Mouse (Mus musculus) liver, adult 2 months (tissue): ENCODE data around the gene Tssk3. TPM values are rescaled to one million over a fixed set of nuclear protein-coding genes. Genes with fewer than 3 reads are reported as not detected.

Source experiments
- DNase-seq: peaks from one replicate; pipeline ENCODE4 v3.0.0-alpha.2; 2011; ENCODE audit warnings: low read depth, low spot score; ENCODE audit errors: extremely low read depth
- H3K27ac ChIP-seq: fragments of 200-500 bp; replicated peaks from 2 replicates; pipeline ENCODE4 v1.5.1; 2012; ENCODE audit warnings: low read depth, mild to moderate bottlenecking, control low read depth, inconsistent platforms, low read length; ENCODE audit not compliant: insufficient read depth
- H3K27me3 ChIP-seq: fragments of 200-500 bp; 2 replicates; pipeline ENCODE4 v1.6.1; 2012; ENCODE audit warnings: mild to moderate bottlenecking, moderate library complexity, low read length, inconsistent platforms; ENCODE audit not compliant: control insufficient read depth, insufficient read depth
- H3K36me3 ChIP-seq: fragments of 200-500 bp; 2 replicates; pipeline ENCODE4 v1.6.1; 2012; ENCODE audit warnings: low read length, inconsistent platforms; ENCODE audit not compliant: control insufficient read depth, insufficient read depth
- H3K4me1 ChIP-seq: fragments of 200-500 bp; 2 replicates; pipeline ENCODE4 v1.6.1; 2011; ENCODE audit warnings: low read length; ENCODE audit not compliant: control insufficient read depth, insufficient read depth
- H3K4me3 ChIP-seq: fragments of 200-500 bp; 2 replicates; pipeline ENCODE4 v1.5.1; 2011; ENCODE audit warnings: low read depth, mild to moderate bottlenecking, control low read depth, low read length, moderate library complexity; ENCODE audit not compliant: insufficient read depth
- H3K79me2 ChIP-seq: fragments of 200-500 bp; 2 replicates; pipeline ENCODE4 v1.6.1; 2012; ENCODE audit warnings: inconsistent platforms, mild to moderate bottlenecking, low read length, moderate library complexity; ENCODE audit not compliant: control insufficient read depth, insufficient read depth
- H3K9ac ChIP-seq: fragments of 200-500 bp; 2 replicates; pipeline ENCODE4 v1.6.1; 2012; ENCODE audit warnings: low read depth, mild to moderate bottlenecking, control low read depth, inconsistent platforms, low read length
- CTCF ChIP-seq: fragments of 200-500 bp; IDR thresholded peaks from 2 replicates; pipeline ENCODE4 v1.5.1; 2011; ENCODE audit warnings: low read depth, low read length, control low read depth
- POLR2A ChIP-seq: fragments of 200-500 bp; IDR thresholded peaks from 2 replicates; pipeline ENCODE4 v1.6.1; 2011; ENCODE audit warnings: low read length, control low read depth; ENCODE audit not compliant: insufficient read depth; ENCODE audit errors: extremely low read depth
- WGBS: fragments of 180-500 bp; shearing (Covaris S2); methylation state at CpG from one replicate; pipeline ENCODE4 v1.1.7; 2018; 5-methylcytosine and 5-hydroxymethylcytosine counted together
- polyA plus RNA-seq: library from polyadenylated mRNA; depleted of rRNA; stranded (reverse); fragments of >200 nt; gene quantifications from 2 replicates; pipeline ENCODE4 v1.2.3, GENCODE M21; 2012; rRNA removed
- total RNA-seq: library from RNA; depleted of rRNA; stranded (reverse); fragments of >200 nt; gene quantifications from 2 replicates; pipeline ENCODE4 v1.2.3, GENCODE M21; 2014; rRNA removed

The Tssk3 gene
- total and polyA plus RNA-seq, 2 experiments, result not detected

- no peak for DNase-seq
- Histone ChIP-seq H3K27me3 (peaks cover 4% of the 10 kb centered on the region; the same call in 1 of the 2 replicates), H3K4me3 (peak within 1 kb of the TSS; percentile 13; the same call in 1 of the 2 replicates)
Observed at GRCm38 (mm10) chr4:129440340-129441063, 50.3 kb downstream of the Tssk3 start, which contains the start of gene Zbtb8b. Zbtb8b (minus strand) TSS chr4:129440853.

More at GRCm38 (mm10) chr4:129440340-129441063, 50.3 kb downstream of the Tssk3 start, which contains the start of gene Zbtb8b:
- no peak within 1 kb of the TSS for H3K9ac ChIP-seq
- TF ChIP-seq POLR2A (no peak), CTCF (no peak)
- no peaks in the 10 kb centered on the region for H3K4me1 ChIP-seq
- 12% methylated on average over 33 of the region's 33 CpGs for WGBS
- no peaks in the 10 kb centered on the region for H3K36me3 ChIP-seq
- H3K79me2 ChIP-seq, result no peaks in the 10 kb centered on the region
- no peak within 1 kb of the TSS for H3K27ac ChIP-seq

Other genes starting within 250 kb of the Tssk3 start
- gene C77080, start 229.6 kb downstream of the Tssk3 start, total RNA-seq, result 8.9 and 17.9 TPM in 2 replicates
- 46.6 and 60.7 TPM in 2 replicates for gene C77080, start 229.6 kb downstream of the Tssk3 start, polyA plus RNA-seq
- gene Sync, start 203.4 kb downstream of the Tssk3 start, total RNA-seq, result not detected in 2 replicates
- 0.04 and 0.05 TPM in 2 replicates for gene Sync, start 203.4 kb downstream of the Tssk3 start, polyA plus RNA-seq
- gene Rbbp4, start 155.7 kb downstream of the Tssk3 start, total RNA-seq, result 40.3 and 47.2 TPM in 2 replicates
- 15.1 and 17.2 TPM in 2 replicates for gene Rbbp4, start 155.7 kb downstream of the Tssk3 start, polyA plus RNA-seq
- 24.7 and 32.8 TPM in 2 replicates for gene Zbtb8os, start 155.3 kb downstream of the Tssk3 start, total RNA-seq
- gene Zbtb8os, start 155.3 kb downstream of the Tssk3 start, polyA plus RNA-seq, result 14.7 and 16.7 TPM in 2 replicates
- 1.3 and 1.7 TPM in 2 replicates for gene Zbtb8a, start 112.9 kb downstream of the Tssk3 start, total RNA-seq
- 1.6 and 1.7 TPM in 2 replicates for gene Zbtb8a, start 112.9 kb downstream of the Tssk3 start, polyA plus RNA-seq
- 0.07 TPM in 1 of 2 replicates, not detected in the other for gene Zbtb8b, start 50.2 kb downstream of the Tssk3 start, total RNA-seq
- gene Zbtb8b, start 50.2 kb downstream of the Tssk3 start, polyA plus RNA-seq, result 0.04 TPM in 1 of 2 replicates, not detected in the other
- 22.1 and 26.6 TPM in 2 replicates for gene Bsdc1, start 29.4 kb downstream of the Tssk3 start, total RNA-seq
- gene Bsdc1, start 29.4 kb downstream of the Tssk3 start, polyA plus RNA-seq, result 14.5 and 19.3 TPM in 2 replicates
- not detected in 2 replicates for gene Fam229a, start 168 bp upstream of the Tssk3 start, total RNA-seq
- gene Fam229a, start 168 bp upstream of the Tssk3 start, polyA plus RNA-seq, result 0.38 TPM in 1 of 2 replicates, not detected in the other
- gene Marcksl1, start 22.6 kb upstream of the Tssk3 start, total RNA-seq, result 5.3 and 9.9 TPM in 2 replicates
- gene Marcksl1, start 22.6 kb upstream of the Tssk3 start, polyA plus RNA-seq, result 7.7 and 11.1 TPM in 2 replicates
- gene Hdac1, start 51.7 kb upstream of the Tssk3 start, total RNA-seq, result 16.8 and 20.5 TPM in 2 replicates
- gene Hdac1, start 51.7 kb upstream of the Tssk3 start, polyA plus RNA-seq, result 15.8 and 18.1 TPM in 2 replicates
- gene Lck, start 82.6 kb upstream of the Tssk3 start, total RNA-seq, result 0.92 and 1.1 TPM in 2 replicates
- 1.7 and 1.9 TPM in 2 replicates for gene Lck, start 82.6 kb upstream of the Tssk3 start, polyA plus RNA-seq
- gene Fam167b, start 87.5 kb upstream of the Tssk3 start, total RNA-seq, result 11.8 and 14.4 TPM in 2 replicates
- 17.5 and 20.3 TPM in 2 replicates for gene Fam167b, start 87.5 kb upstream of the Tssk3 start, polyA plus RNA-seq
- 170 and 204 TPM in 2 replicates for gene Eif3i, start 109.6 kb upstream of the Tssk3 start, total RNA-seq
- 186 and 205 TPM in 2 replicates for gene Eif3i, start 109.6 kb upstream of the Tssk3 start, polyA plus RNA-seq
- gene Tmem234, start 109.6 kb upstream of the Tssk3 start, total RNA-seq, result 65.6 and 67.5 TPM in 2 replicates
- gene Tmem234, start 109.6 kb upstream of the Tssk3 start, polyA plus RNA-seq, result 75.8 and 93.6 TPM in 2 replicates
- gene Dcdc2b, start 123.2 kb upstream of the Tssk3 start, total RNA-seq, result 0.54 and 1.6 TPM in 2 replicates
- 1.3 and 1.4 TPM in 2 replicates for gene Dcdc2b, start 123.2 kb upstream of the Tssk3 start, polyA plus RNA-seq
- 10.3 and 11.3 TPM in 2 replicates for gene Iqcc, start 128.1 kb upstream of the Tssk3 start, total RNA-seq
- gene Iqcc, start 128.1 kb upstream of the Tssk3 start, polyA plus RNA-seq, result 21.0 and 23.0 TPM in 2 replicates
- gene Ccdc28b, start 132.9 kb upstream of the Tssk3 start, total RNA-seq, result 9.3 and 9.7 TPM in 2 replicates
- gene Ccdc28b, start 132.9 kb upstream of the Tssk3 start, polyA plus RNA-seq, result 7.2 and 7.6 TPM in 2 replicates
- 8.2 and 10.2 TPM in 2 replicates for gene Txlna, start 150.0 kb upstream of the Tssk3 start, total RNA-seq
- gene Txlna, start 150.0 kb upstream of the Tssk3 start, polyA plus RNA-seq, result 11.9 and 15.1 TPM in 2 replicates
- gene Kpna6, start 181.7 kb upstream of the Tssk3 start, total RNA-seq, result 15.1 and 15.6 TPM in 2 replicates
- 17.4 and 19.4 TPM in 2 replicates for gene Kpna6, start 181.7 kb upstream of the Tssk3 start, polyA plus RNA-seq
- 1.5 and 1.8 TPM in 2 replicates for gene Tmem39b, start 205.8 kb upstream of the Tssk3 start, total RNA-seq
- 12.5 and 15.6 TPM in 2 replicates for gene Tmem39b, start 205.8 kb upstream of the Tssk3 start, polyA plus RNA-seq